Mouse (Mus musculus) cerebellum, postnatal 10 days (tissue): ENCODE measurements at regions not wholly inside any gene's neighbourhood (a gene's known extent, or its start where the extent isn't known, plus 50 kb on each side); places are given as distances from the start of the nearest gene placed in this dataset.

Experiments
- DNase-seq, 2 experiments: peaks; one replicate each; pipeline ENCODE4 v3.0.0; 2021; ENCODE audit warnings: mixed read lengths in 2 of 2

- DNase-seq: no peak
Measured at GRCm38 (mm10) chr1:42233289-42233688, 462.3 kb upstream of the Pou3f3 start.

- no peak for DNase-seq
Measured at GRCm38 (mm10) chr1:42236466-42237010, 459.0 kb upstream of the Pou3f3 start.

GRCm38 (mm10) chr1:42238408-42238807, 457.2 kb upstream of the Pou3f3 start:
- DNase-seq: peak; percentile 62 to 76

GRCm38 (mm10) chr1:42241172-42241571, 454.4 kb upstream of the Pou3f3 start:
- no peak for DNase-seq

GRCm38 (mm10) chr1:42241601-42242220, 453.9 kb upstream of the Pou3f3 start:
- no peak for DNase-seq

GRCm38 (mm10) chr1:42242586-42243457, 452.7 kb upstream of the Pou3f3 start:
- peak in 1 of 2 experiments; percentile 15 for DNase-seq

- peak in 1 of 2 experiments; percentile 6 for DNase-seq
Measured at GRCm38 (mm10) chr1:42243458-42243855, 452.1 kb upstream of the Pou3f3 start.

- peak in 1 of 2 experiments; percentile 10 for DNase-seq
Measured at GRCm38 (mm10) chr1:42243878-42244277, 451.7 kb upstream of the Pou3f3 start.

GRCm38 (mm10) chr1:42252386-42252785, 443.2 kb upstream of the Pou3f3 start:
- DNase-seq: no peak

GRCm38 (mm10) chr1:42253786-42254185, 441.8 kb upstream of the Pou3f3 start:
- DNase-seq: no peak

- DNase-seq: no peak
Measured at GRCm38 (mm10) chr1:42256911-42257595, 438.5 kb upstream of the Pou3f3 start.

- DNase-seq: peak; percentile 32 to 35
Measured at GRCm38 (mm10) chr1:42257801-42258593, 437.6 kb upstream of the Pou3f3 start.

GRCm38 (mm10) chr1:42258594-42258910, 437.0 kb upstream of the Pou3f3 start:
- no peak for DNase-seq

- DNase-seq: peak in 1 of 2 experiments; percentile 8
Measured at GRCm38 (mm10) chr1:42259216-42259977, 436.2 kb upstream of the Pou3f3 start.

GRCm38 (mm10) chr1:42260033-42260925, 435.3 kb upstream of the Pou3f3 start:
- DNase-seq: peak in 1 of 2 experiments; percentile 9

- DNase-seq: peak in 1 of 2 experiments; percentile 9
Measured at GRCm38 (mm10) chr1:42261031-42261430, 434.5 kb upstream of the Pou3f3 start.

GRCm38 (mm10) chr1:42261800-42262199, 433.8 kb upstream of the Pou3f3 start:
- DNase-seq: peak; percentile 49 to 52

GRCm38 (mm10) chr1:42262606-42263005, 433.0 kb upstream of the Pou3f3 start:
- peak; percentile 51 to 56 for DNase-seq

- no peak for DNase-seq
Measured at GRCm38 (mm10) chr1:42277130-42277529, 418.4 kb upstream of the Pou3f3 start.

- no peak for DNase-seq
Measured at GRCm38 (mm10) chr1:42295841-42296240, 399.7 kb upstream of the Pou3f3 start.
